Mouse (Mus musculus) embryo, embryonic 11 days (tissue): Measurements from ENCODE around the gene Dnase1.
"Not testable (repeated sequence)": the region's sequence is repeated elsewhere in the genome, so short reads cannot be mapped to it uniquely, and the experiment has no call there.

Source experiments
- DNase-seq: peaks from one replicate; pipeline ENCODE4 v3.0.0-alpha.2; 2015

The Dnase1 gene

GRCm38 (mm10) chr16:4045524-4045923 is 8.8 kb downstream of the Dnase1 start:
- DNase-seq = no peak

- no peak for DNase-seq
These were observed 15.9 kb downstream of the Dnase1 start for GRCm38 (mm10) chr16:4052601-4053000.

GRCm38 (mm10) chr16:4053811-4054210 is 17.1 kb downstream of the Dnase1 start:
- no peak for DNase-seq

- DNase-seq = no peak
These were observed 28.2 kb downstream of the Dnase1 start for GRCm38 (mm10) chr16:4064945-4065344.

GRCm38 (mm10) chr16:4068588-4068987 is 31.8 kb downstream of the Dnase1 start:
- peak; percentile 44 for DNase-seq

- DNase-seq = peak; percentile 28
These were observed 37.6 kb downstream of the Dnase1 start for GRCm38 (mm10) chr16:4074297-4074696.

- no peak for DNase-seq
These were observed 38.1 kb downstream of the Dnase1 start for GRCm38 (mm10) chr16:4074836-4075235.

GRCm38 (mm10) chr16:4077384-4078061 is 40.8 kb downstream of the Dnase1 start, which contains the start of gene Trap1:
Trap1 (minus strand) TSS chr16:4077827.
- DNase-seq = peak; percentile 90

GRCm38 (mm10) chr16:4078302-4078701 is 41.6 kb downstream of the Dnase1 start:
- DNase-seq = peak; percentile 10

GRCm38 (mm10) chr16:4079656-4080055 is 42.9 kb downstream of the Dnase1 start:
- DNase-seq = no peak

- not testable (repeated sequence) for DNase-seq
These were observed 43.7 kb downstream of the Dnase1 start for GRCm38 (mm10) chr16:4080419-4080818.

GRCm38 (mm10) chr16:4085051-4085450 is 48.3 kb downstream of the Dnase1 start:
- DNase-seq = no peak

GRCm38 (mm10) chr16:4085851-4086387 is 49.2 kb downstream of the Dnase1 start:
- no peak for DNase-seq

- DNase-seq = no peak
These were observed 50.6 kb downstream of the Dnase1 start for GRCm38 (mm10) chr16:4087214-4087913.
